Comparison of ENCODE assay signal across 25 mouse cellular contexts in genomic region chr2:135525779-135526178, GRCm38 (mm10).
DNase-seq lines count a peak whose midpoint lies in the region; TF ChIP-seq lines count a peak whose summit lies in the region.
"Had no signal": no experiment of that assay in that cellular context is flagged by ENCODE, and none has a peak within 500 bp of the region (broad histone marks: within the 10 kb centered on the region; RNA-seq: fewer than 3 reads in every experiment).

No protein-coding gene starts in this region.

- no peaks in the 10 kb centered on the region for H3K36me3 ChIP-seq in kidney, adult 2 months (ENCODE audit: control insufficient read depth, insufficient read depth, low read length)
- H3K36me3 ChIP-seq in C2C12 (ENCODE audit: control insufficient read depth, insufficient read depth) = no peaks in the 10 kb centered on the region
- no peaks in the 10 kb centered on the region for H3K36me3 ChIP-seq in myocyte (ENCODE audit: control insufficient read depth, insufficient read depth)
- H3K36me3 ChIP-seq: embryonic facial prominence, embryonic 12.5 days; hindbrain, embryonic 10.5 days; hindbrain, embryonic 15.5 days; lung, embryonic 15.5 days; midbrain, embryonic 13.5 days had no signal

- H3K79me3 ChIP-seq in C2C12 (ENCODE audit: low read depth) = no peaks in the 10 kb centered on the region

- intact Hi-C loops in left cerebral cortex, postnatal 4 days (cut with DNase I) = no loop called here

- no peaks in the 10 kb centered on the region for H3K27me3 ChIP-seq in kidney, adult 2 months (replicated peaks; ENCODE audit: control insufficient read depth, insufficient read depth, low read length)
- H3K27me3 ChIP-seq in C2C12 (ENCODE audit: control insufficient read depth, insufficient read depth, insufficient read length) (no peaks in the 10 kb centered on the region), myocyte (ENCODE audit: control insufficient read depth, insufficient read depth, insufficient read length) (no peaks in the 10 kb centered on the region)
- H3K27me3 ChIP-seq: CH12.LX; embryonic facial prominence, embryonic 12.5 days; hindbrain, embryonic 15.5 days; lung, embryonic 15.5 days; midbrain, embryonic 13.5 days had no signal

- H3ac ChIP-seq in C2C12 (ENCODE audit: control insufficient read depth, insufficient read length, low read depth) (no peak overlapping the region), myocyte (ENCODE audit: control insufficient read depth, insufficient read length) (no peak overlapping the region)

- peak overlapping the region; percentile 10 for H3K4me2 ChIP-seq in myocyte (ENCODE audit: low read depth)
- H3K4me2 ChIP-seq: embryonic facial prominence, embryonic 12.5 days; hindbrain, embryonic 15.5 days; liver, embryonic 11.5 days; lung, embryonic 15.5 days; midbrain, embryonic 13.5 days had no signal

- 95% methylated on average over 1 of the region's 1 CpGs for WGBS in kidney, adult 2 months

- no peaks in the 10 kb centered on the region for H3K4me1 ChIP-seq in kidney, adult 2 months (ENCODE audit: control insufficient read depth, insufficient read depth, low read length)
- peaks cover 6% of the 10 kb centered on the region; the same call in 1 of the 2 replicates for H3K4me1 ChIP-seq in embryonic fibroblast, embryonic 13.5 days (ENCODE audit: control insufficient read depth, insufficient read depth, low read length)
- H3K4me1 ChIP-seq: embryonic facial prominence, embryonic 12.5 days; hindbrain, embryonic 10.5 days; hindbrain, embryonic 15.5 days; lung, embryonic 15.5 days; midbrain, embryonic 13.5 days had no signal

- peak; percentile 7 for DNase-seq in kidney, adult 2 months
- no peak for DNase-seq in kidney, postnatal 36 days
- DNase-seq in layer of hippocampus, adult 18-20 months (ENCODE audit: low spot score in 2 of 2) = no peak
- DNase-seq in left cerebral cortex, postnatal 4 days = no peak
- DNase-seq in layer of hippocampus, postnatal 36 days = no peak
- DNase-seq: B cell, adult 2 months; cerebellum, adult 2 months; cerebellum, postnatal 36 days; heart, postnatal 14 days; kidney, adult 11 months; lung, postnatal 36 days; spleen, adult 18-20 months; thymus, adult 18-20 months; thymus, postnatal 25 days had no signal

- H3K4me3 ChIP-seq in kidney, adult 2 months (ENCODE audit: insufficient read depth, low read depth, low read length) = no peak overlapping the region
- no peak overlapping the region for H3K4me3 ChIP-seq in C2C12 (ENCODE audit: insufficient read depth, poor library complexity, severe bottlenecking)
- no peak overlapping the region for H3K4me3 ChIP-seq in embryonic fibroblast, embryonic 13.5 days (ENCODE audit: insufficient read depth, low read length)
- no peak overlapping the region for H3K4me3 ChIP-seq in myocyte
- H3K4me3 ChIP-seq: embryonic facial prominence, embryonic 12.5 days; hindbrain, embryonic 10.5 days; hindbrain, embryonic 15.5 days; lung, embryonic 15.5 days; midbrain, embryonic 13.5 days had no signal

- no peak overlapping the region for H3K27ac ChIP-seq in kidney, adult 2 months (ENCODE audit: insufficient read depth, low read depth, low read length)
- peak overlapping the region; percentile 80 for H3K27ac ChIP-seq in embryonic fibroblast, embryonic 13.5 days (ENCODE audit: insufficient read depth, low read length)
- H3K27ac ChIP-seq: embryonic facial prominence, embryonic 12.5 days; hindbrain, embryonic 10.5 days; hindbrain, embryonic 15.5 days; kidney, postnatal 0 days; lung, embryonic 15.5 days; midbrain, embryonic 13.5 days had no signal

- H3K79me2 ChIP-seq in C2C12 (ENCODE audit: control insufficient read depth, insufficient read depth) (no peaks in the 10 kb centered on the region), myocyte (ENCODE audit: control insufficient read depth, insufficient read depth) (no peaks in the 10 kb centered on the region)

- TF ChIP-seq POLR2A in kidney, adult 2 months (IDR thresholded peaks at IDR 0.05; ENCODE audit: low read depth, low read length) = no peak
- TF ChIP-seq POLR2A in embryonic fibroblast, embryonic 13.5 days (IDR thresholded peaks at IDR 0.05; ENCODE audit: low read depth, low read length) = no peak
- TF ChIP-seq POLR2A in myocyte (IDR thresholded peaks at IDR 0.05; ENCODE audit: insufficient read length, low read depth) = no peak

- no peak for TF ChIP-seq CTCF in kidney, adult 2 months (conservative IDR thresholded peaks at IDR 0.05; ENCODE audit: insufficient read depth, insufficient read length, low read depth, low read length)
- no peak for TF ChIP-seq CTCF in C2C12 (IDR thresholded peaks at IDR 0.05; ENCODE audit: control insufficient read depth, insufficient read depth, insufficient read length)
- TF ChIP-seq CTCF in embryonic fibroblast, embryonic 13.5 days (IDR thresholded peaks at IDR 0.05; ENCODE audit: borderline replicate concordance, insufficient read depth, low read length) = no peak

TF ChIP-seq in C2C12, 6 proteins besides CTCF, POLR2A, EP300 and RAD21:
- TF ChIP-seq MYOD1 (IDR thresholded peaks at IDR 0.05; ENCODE audit: control insufficient read depth, insufficient read length, low read depth) (no peak), CEBPB (IDR thresholded peaks at IDR 0.05; ENCODE audit: low read depth) (peak; percentile 92), MAX (IDR thresholded peaks at IDR 0.05) (peak; percentile 32), FOSL1 (IDR thresholded peaks at IDR 0.05; ENCODE audit: insufficient read depth, low read length, poor library complexity, severe bottlenecking) (peak; percentile 87), USF1 (IDR thresholded peaks at IDR 0.05; ENCODE audit: low read depth) (no peak), MYOG (IDR thresholded peaks at IDR 0.05; ENCODE audit: control insufficient read depth, extremely low read depth, insufficient read length) (no peak)

TF ChIP-seq in myocyte, 11 proteins besides CTCF, POLR2A, EP300 and RAD21:
- no peak for TF ChIP-seq USF1 (IDR thresholded peaks at IDR 0.05; ENCODE audit: low read depth)
- TF ChIP-seq CEBPB (IDR thresholded peaks at IDR 0.05; ENCODE audit: insufficient read depth, poor library complexity, severe bottlenecking) = peak; percentile 79
- TF ChIP-seq POLR2AphosphoS2 (IDR thresholded peaks at IDR 0.05; ENCODE audit: insufficient read length, low read depth) = no peak
TF ChIP-seq in myocyte: peak in this region for 1.
